Mouse (Mus musculus): Measurements from ENCODE around the gene Gtpbp1.

DNA sequence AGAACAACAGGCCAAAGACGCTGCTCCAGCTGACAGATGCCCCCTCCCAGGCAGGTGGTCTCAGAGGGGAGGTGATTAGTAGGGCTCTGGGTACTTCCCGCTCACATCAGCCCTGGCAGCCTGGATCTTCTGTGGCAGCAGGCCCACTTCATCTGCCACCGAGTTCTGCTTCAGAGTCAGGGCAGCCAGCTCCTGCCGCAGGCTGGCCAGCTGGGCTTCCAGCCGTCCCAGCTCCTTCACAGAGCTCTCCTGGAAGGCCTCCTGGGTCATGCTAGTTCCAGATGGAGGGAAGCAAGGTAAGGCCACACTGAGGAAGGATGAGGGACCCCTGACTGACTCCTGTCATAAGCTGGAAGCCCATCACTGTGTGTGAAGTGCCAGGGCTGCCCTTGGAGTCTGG, 37.7 kb downstream of the Gtpbp1 start:
- no peak for TF ChIP-seq E2F4 (IDR thresholded peaks at IDR 0.05; ENCODE audit: insufficient read depth)
- no peak for TF ChIP-seq MAX (IDR thresholded peaks at IDR 0.05; ENCODE audit: low read depth)
- no peak for TF ChIP-seq POLR2AphosphoS2 (IDR thresholded peaks at IDR 0.05; ENCODE audit: insufficient read length, low read depth)
- TF ChIP-seq REST (IDR thresholded peaks at IDR 0.05; ENCODE audit: insufficient read depth, insufficient read length): no peak
